Mouse (Mus musculus) cerebellum, postnatal 36 days (tissue): ENCODE measurements around the gene Polg2.
"Not testable (repeated sequence)": the region's sequence is repeated elsewhere in the genome, so short reads cannot be mapped to it uniquely, and the experiment has no call there.

ENCODE experiments used
- DNase-seq, 2 experiments: peaks; one replicate each; pipeline ENCODE4 v3.0.0; 2021 to 2022; ENCODE audit warnings: mixed read lengths in 2 of 2

Polg2 gene

GRCm38 (mm10) chr11:106788775-106789459 is 9.6 kb upstream of the Polg2 start, which contains the start of the genes Ddx5 and Cep95:
TSS of gene Ddx5 (minus strand) at chr11:106789185.
TSS of gene Cep95 (plus strand) at chr11:106789252.
- DNase-seq = peak; percentile 97 to 99

DNA sequence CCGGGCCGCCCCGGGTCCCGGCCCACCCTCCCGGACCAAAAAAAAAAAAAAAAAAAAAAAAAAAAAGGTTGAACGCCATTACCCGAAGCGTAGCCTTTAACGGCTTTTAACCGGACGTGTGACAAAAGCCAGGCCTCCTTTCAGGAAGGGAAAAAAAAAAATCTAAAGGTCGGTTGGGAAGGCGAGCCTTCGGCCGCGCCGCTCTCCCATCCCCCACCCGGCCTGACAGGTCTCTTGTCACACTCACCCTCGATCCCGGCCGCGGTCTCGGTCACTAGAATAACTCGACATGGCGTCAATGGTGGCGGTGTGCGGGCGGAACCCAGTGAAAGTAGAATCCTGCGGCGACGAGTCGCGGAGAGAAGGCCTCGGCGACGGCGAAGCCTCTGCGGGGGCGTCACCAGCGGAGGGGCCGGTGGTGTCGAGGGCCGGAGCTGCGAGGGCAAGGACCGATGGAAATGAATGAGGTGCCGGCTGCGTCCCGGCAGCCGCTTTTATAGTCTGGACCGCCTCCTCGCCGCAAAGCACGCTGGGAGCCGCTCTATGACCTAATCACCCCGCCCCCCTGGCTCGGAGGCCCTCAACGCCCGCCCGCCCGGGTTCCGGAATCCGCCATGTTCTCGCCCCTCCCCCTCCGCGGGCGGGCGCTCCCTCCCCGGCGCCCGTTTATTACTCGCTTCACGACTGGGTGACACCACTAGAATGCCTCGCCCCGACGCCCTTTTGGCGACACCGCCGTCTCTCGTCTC is 8.9 kb upstream of the Polg2 start:
- peak; percentile 99 to 100 for DNase-seq

GRCm38 (mm10) chr11:106787131-106788025 is 8.0 kb upstream of the Polg2 start:
- DNase-seq = peak; percentile 86 to 91

- no peak for DNase-seq
These were observed 5.7 kb upstream of the Polg2 start for GRCm38 (mm10) chr11:106785043-106785442.

DNA sequence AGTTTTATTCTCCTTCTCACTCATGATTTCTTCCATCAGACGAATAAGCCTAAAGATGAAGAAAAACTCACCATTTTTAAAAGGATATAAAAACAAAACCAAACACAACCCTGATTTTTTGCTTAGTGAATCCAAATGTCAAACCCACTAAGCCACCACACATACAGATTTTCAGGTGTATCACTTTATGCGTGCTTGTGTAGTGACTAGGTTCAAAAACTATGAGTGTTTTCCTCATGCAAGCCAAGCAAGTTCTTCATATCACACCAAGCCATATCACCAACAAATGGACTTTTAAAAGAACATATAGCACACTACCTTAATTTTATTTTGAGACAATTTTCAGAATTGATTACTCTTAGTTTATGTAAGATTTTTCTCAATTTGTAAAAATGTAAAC is 5.1 kb upstream of the Polg2 start:
- DNase-seq = no peak

DNA sequence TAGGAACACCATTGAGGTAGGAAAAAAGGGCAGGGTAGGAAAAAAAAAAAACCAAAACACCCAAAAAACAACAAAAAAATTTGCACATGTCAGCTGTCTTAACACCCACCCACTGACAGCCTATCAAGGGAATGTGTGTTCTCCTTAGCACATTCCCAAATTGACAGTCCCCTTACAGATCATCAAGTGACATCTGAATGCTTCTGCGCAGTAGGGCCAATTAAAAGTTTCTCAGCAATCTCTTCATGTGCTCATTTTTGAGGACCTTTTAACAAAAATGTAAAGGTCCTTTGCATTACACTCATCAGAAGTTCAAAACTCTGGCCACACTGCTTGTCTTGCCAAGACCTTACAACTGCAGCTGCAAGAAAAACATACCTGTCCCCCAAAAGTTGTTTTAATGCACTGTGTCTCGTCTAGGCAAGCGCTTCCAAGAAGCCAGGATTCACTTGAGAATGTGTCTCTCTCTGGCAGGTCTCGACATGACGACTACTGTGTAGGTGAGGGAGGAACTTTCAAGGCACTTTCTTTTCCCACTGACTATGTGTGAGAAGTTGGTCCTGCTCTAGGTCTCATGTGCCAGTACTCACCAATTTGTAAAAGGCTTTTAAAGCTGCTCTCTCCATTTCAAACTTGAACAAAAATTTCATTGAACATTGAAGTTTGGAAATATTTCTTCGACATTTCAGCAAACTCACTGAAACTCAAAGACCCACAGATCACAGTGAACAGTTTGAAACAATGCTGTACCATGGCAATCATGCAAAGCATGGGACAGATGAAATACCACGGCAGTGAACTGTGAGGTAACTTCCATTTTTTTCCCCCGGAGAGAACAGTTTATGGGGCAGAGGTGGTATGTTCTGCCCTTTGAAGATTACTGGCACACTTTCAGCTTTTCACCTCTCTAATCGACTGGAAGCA is 3.8 kb upstream of the Polg2 start:
- no peak for DNase-seq

DNA sequence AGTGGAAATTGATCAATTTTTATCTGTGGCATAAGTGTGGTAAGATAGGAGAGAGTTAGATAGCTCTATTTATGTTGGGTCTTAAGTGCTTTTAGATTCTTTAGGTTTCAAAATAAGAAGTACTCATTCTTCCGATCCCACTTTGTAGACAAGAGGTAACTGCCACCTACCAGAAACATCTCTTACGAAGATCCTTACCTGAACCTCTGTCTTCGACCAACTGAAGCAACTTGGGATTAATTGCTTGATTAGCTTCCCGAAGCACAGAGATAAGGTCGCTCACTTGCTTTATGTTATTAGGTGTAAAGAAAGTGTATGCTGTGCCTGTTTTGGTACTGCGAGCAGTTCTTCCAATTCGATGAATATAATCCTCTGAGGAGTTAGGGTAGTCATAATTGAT is 2.9 kb upstream of the Polg2 start:
- DNase-seq = not testable (repeated sequence)

GRCm38 (mm10) chr11:106780590-106781220 is 1.4 kb upstream of the Polg2 start:
- DNase-seq = no peak

- DNase-seq = no peak
These were observed 720 bp upstream of the Polg2 start for GRCm38 (mm10) chr11:106780089-106780425.

GRCm38 (mm10) chr11:106778589-106779387 is 549 bp downstream of the Polg2 start:
- DNase-seq = no peak

DNA sequence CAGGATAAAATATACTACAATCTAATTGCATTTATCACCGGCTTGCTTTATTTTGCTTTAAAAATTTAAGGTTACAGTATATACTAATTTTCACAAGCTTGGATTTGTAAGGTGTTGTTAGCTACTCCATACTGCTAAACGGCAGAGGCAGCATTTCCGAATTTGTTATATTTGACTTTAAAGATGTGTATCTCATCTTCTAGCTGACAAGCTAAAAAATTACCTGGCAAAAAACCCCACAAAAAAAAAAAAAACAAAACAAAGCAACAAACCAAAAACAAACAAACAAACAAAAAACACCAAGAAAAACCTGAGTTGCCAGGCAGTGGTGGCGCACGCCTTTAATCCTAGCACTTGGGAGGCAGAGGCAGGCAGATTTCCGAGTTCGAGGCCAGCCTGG is 1.2 kb downstream of the Polg2 start:
- DNase-seq = no peak

GRCm38 (mm10) chr11:106777395-106777794 is 1.9 kb downstream of the Polg2 start:
- no peak for DNase-seq

GRCm38 (mm10) chr11:106776960-106777359 is 2.4 kb downstream of the Polg2 start:
- DNase-seq = no peak

GRCm38 (mm10) chr11:106773061-106773460 is 6.3 kb downstream of the Polg2 start:
- DNase-seq = no peak

- no peak for DNase-seq
These were observed 9.0 kb downstream of the Polg2 start for GRCm38 (mm10) chr11:106770195-106770974.

DNA sequence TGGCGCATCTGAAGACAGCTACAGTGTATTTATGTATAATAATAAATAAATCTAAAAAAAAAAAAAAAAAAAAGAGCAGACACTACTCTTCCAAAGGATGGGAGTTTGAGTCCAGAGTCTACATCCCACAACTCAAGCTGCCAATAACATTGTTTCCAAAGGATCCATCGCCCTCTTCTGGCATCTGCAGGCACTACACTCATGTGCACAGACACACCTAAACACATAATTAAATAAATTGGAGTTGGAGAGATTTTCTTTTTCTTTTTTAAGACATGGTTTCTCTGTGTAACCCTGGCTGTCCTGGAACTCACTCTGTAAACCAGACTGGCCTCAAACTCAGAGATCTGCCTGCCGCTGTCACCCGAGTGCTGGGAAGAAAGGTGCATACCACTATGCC is 11.8 kb downstream of the Polg2 start:
- DNase-seq = no peak

GRCm38 (mm10) chr11:106766611-106767162 is 12.7 kb downstream of the Polg2 start:
- DNase-seq = no peak

DNA sequence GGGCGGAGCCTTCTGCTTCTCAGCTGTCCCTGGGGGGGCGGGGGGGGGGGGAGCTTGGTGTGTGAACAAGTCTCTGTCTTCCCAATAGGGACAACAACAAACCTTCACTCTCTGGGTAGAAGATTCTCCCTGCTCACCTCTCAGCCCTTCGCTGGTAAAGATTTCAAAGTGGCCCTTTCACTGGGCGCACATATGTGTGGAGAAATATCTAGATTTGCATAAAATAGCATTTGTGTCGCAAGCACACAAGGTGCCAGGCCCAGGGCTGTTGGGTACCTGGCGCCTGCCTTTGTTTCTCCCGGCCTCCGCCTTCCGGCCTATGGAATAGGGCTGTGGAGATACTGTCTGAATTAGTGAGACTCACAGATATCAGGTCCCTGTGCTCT is 16.5 kb downstream of the Polg2 start:
- DNase-seq = no peak

GRCm38 (mm10) chr11:106762139-106762799 is 17.1 kb downstream of the Polg2 start:
- DNase-seq = no peak
